Mouse (Mus musculus) adrenal gland, adult (tissue): ENCODE results near the gene Sh3tc1.

Experiments
- DNase-seq, 2 experiments: peaks; one replicate each; pipeline ENCODE4 v3.0.0; 2022 to 2023; ENCODE audit warnings: low spot score in 1 of 2; ENCODE audit not compliant: inconsistent age in 2 of 2

The Sh3tc1 gene

GRCm38 (mm10) chr5:35648230-35648629 lies 91.6 kb downstream of the Sh3tc1 start:
- no peak for DNase-seq

GRCm38 (mm10) chr5:35647562-35647961 lies 92.2 kb downstream of the Sh3tc1 start:
- DNase-seq, result peak in 1 of 2 experiments; percentile 70
